Comparison of ENCODE assay signal across 18 mouse cellular contexts in genomic region chr5:53202748-53203147, GRCm38 (mm10). TPM values are rescaled to one million over a fixed set of nuclear protein-coding genes. Genes with fewer than 3 reads are reported as not detected.
DNase-seq lines count a peak whose midpoint lies in the region; ATAC-seq and TF ChIP-seq lines count a peak whose summit lies in the region.
"Had no signal": no experiment of that assay in that cellular context is flagged by ENCODE, and none has a peak within 500 bp of the region (broad histone marks: within the 10 kb centered on the region; RNA-seq: fewer than 3 reads in every experiment).

No protein-coding gene starts in this region.

- intact Hi-C loops in gastrocnemius, adult 2 months (cut with DNase I): no loop called here
- intact Hi-C loops in gastrocnemius, postnatal 14 days (cut with DNase I; ENCODE audit: low total_unique reads): no loop called here
- intact Hi-C loops in left cerebral cortex, postnatal 4 days (cut with DNase I): no loop called here

- H3K4me3 ChIP-seq in gastrocnemius, adult 2 months: peak overlapping the region; percentile 56
- H3K4me3 ChIP-seq: embryonic facial prominence, embryonic 13.5 days; forebrain, embryonic 12.5 days; heart, embryonic 10.5 days; hindbrain, embryonic 13.5 days had no signal

- DNase-seq in gastrocnemius, adult 2 months: peak; percentile 76
- DNase-seq in gastrocnemius, postnatal 4 days (ENCODE audit: low spot score in 2 of 2): no peak
- peak; percentile 40 for DNase-seq in gastrocnemius, postnatal 14 days
- peak; percentile 87 for DNase-seq in skeletal muscle tissue, adult 2 months (ENCODE audit: low read depth, low spot score)
- no peak for DNase-seq in left cerebral cortex, postnatal 4 days
- DNase-seq in frontal cortex, adult 2 months (ENCODE audit: extremely low spot score in 1 of 2, low spot score in 1 of 2): no peak
- DNase-seq: adrenal gland, postnatal 10 days; cerebellum, adult 18-20 months; heart, postnatal 10 days; heart, postnatal 4 days; kidney, adult 18-20 months had no signal

- no peak for TF ChIP-seq CTCF in gastrocnemius, adult 2 months (IDR thresholded peaks at IDR 0.05)

- peak overlapping the region; percentile 84 for H3K27ac ChIP-seq in gastrocnemius, adult 2 months
- H3K27ac ChIP-seq: embryonic facial prominence, embryonic 13.5 days; forebrain, embryonic 12.5 days; heart, embryonic 10.5 days; hindbrain, embryonic 13.5 days; hindbrain, postnatal 0 days had no signal

- 0 out of 2 replicates have a peak, but pooled peaks have one; percentile 32 for ATAC-seq in common myeloid progenitor, adult 5-6 weeks (replicated peaks; ENCODE audit: low read depth, poor library complexity, severe bottlenecking)
- ATAC-seq: forebrain, embryonic 16.5 days; hindbrain, postnatal 0 days had no signal

RNA-seq across cellular contexts. Expression of gene Sel1l3, which starts 11.0 kb away (rescaled TPM):
- total RNA-seq in gastrocnemius, adult 2 months (2021): 10 to 100 TPM; 59.8 to 69.4 TPM
- 10 to 100 TPM; 95.0 to 95.4 TPM for total RNA-seq in gastrocnemius, postnatal 4 days (2021)
- not detected in 2 replicates for total RNA-seq in common myeloid progenitor, adult 5-6 weeks (2017)
- 10 to 100 TPM; 65.3 to 75.4 TPM for total RNA-seq in gastrocnemius, postnatal 14 days (2021)
- total RNA-seq in left cerebral cortex, postnatal 4 days (2021): 10 to 100 TPM; 51.9 to 60.8 TPM
- 28.3 and 28.8 TPM in 2 replicates for polyA plus RNA-seq in frontal cortex, adult 2 months (2012; rRNA removed)

Comparison
In these comparisons a context has a peak if more than half of its experiments do, and no peak if none do; other contexts are left out.
1. DNase-seq: peak in gastrocnemius, adult 2 months (single experiment), gastrocnemius, postnatal 14 days (single experiment) and skeletal muscle tissue, adult 2 months (single experiment); none in gastrocnemius, postnatal 4 days (0 of 2), left cerebral cortex, postnatal 4 days (single experiment) and frontal cortex, adult 2 months (0 of 2).
2. RNA of gene Sel1l3, which starts 11.0 kb away (total RNA-seq): 95.0 to 95.4 TPM in gastrocnemius, postnatal 4 days, 65.3 to 75.4 TPM in gastrocnemius, postnatal 14 days, 59.8 to 69.4 TPM in gastrocnemius, adult 2 months and 51.9 to 60.8 TPM in left cerebral cortex, postnatal 4 days; not detected in common myeloid progenitor, adult 5-6 weeks; every median in the first group is over 10 times any median in the second.